1 mouse cellular context compared by ENCODE assay signal in the genomic region with DNA sequence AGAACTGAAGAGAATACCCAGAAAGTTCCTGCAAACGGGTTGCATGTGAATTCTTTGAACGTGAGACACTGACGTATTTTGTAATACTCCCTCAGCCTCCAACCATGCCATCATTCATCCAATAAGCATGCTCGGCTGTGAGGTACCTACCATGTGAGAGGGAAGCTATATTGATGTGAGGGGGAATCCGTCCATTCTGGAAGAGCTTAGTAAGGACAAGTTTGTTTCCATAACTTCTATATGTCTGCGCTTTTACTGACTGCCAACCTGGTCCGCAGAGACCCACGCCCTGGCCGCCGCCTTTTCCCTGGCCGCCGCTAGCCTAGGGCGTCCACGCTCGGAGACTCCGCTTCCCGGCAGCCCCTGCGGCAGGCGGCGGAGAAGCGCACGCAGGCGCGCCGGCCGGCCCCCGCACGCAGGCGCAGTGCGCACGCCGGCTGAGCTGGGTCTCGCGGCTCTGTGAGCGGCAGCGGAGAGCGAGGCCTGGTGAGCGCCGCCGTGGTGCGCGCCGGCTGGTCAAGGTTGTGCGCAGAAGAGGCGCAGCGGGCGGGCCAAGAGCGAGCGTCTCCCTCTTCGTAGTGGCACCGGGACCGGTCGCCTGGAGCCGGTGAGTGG.
TF ChIP-seq lines count a peak whose summit lies in the region.

No protein-coding gene starts in this region.

TF ChIP-seq in MEL, 35 proteins besides CTCF, POLR2A, EP300 and RAD21 (continued from another document):
- TF ChIP-seq MXI1 (IDR thresholded peaks at IDR 0.05; ENCODE audit: low read depth, low read length) (peak; percentile 94), MEF2A (IDR thresholded peaks at IDR 0.05; ENCODE audit: extremely low read depth, insufficient replicate concordance, low read depth, low read length, poor library complexity, severe bottlenecking) (no peak), GATA1 (IDR thresholded peaks at IDR 0.05; ENCODE audit: low read depth, low read length) (no peak), MAZ (IDR thresholded peaks at IDR 0.05; ENCODE audit: low read depth, low read length) (0 out of 2 replicates have a peak, but pooled peaks have one; percentile 53), HCFC1 (IDR thresholded peaks at IDR 0.05; ENCODE audit: low read depth, low read length) (peak; percentile 85), MYC (IDR thresholded peaks at IDR 0.05; ENCODE audit: low read depth, low read length) (peak; percentile 92), SIN3A (IDR thresholded peaks at IDR 0.05; ENCODE audit: low read length) (peak; percentile 94)
TF ChIP-seq in MEL: peak in this region for 15.
